ENCODE assay signal across 17 mouse cellular contexts in genomic region chr9:81625898-81626297, GRCm38 (mm10). TPM values are rescaled to one million over a fixed set of nuclear protein-coding genes. Genes with fewer than 3 reads are reported as not detected.
DNase-seq lines count a peak whose midpoint lies in the region; ATAC-seq and TF ChIP-seq lines count a peak whose summit lies in the region.
"Had no signal": no experiment of that assay in that cellular context is flagged by ENCODE, and none has a peak within 500 bp of the region (broad histone marks: within the 10 kb centered on the region; RNA-seq: fewer than 3 reads in every experiment).

No protein-coding gene starts in this region.

- no peak overlapping the region for H3K4me3 ChIP-seq in CH12.LX (replicated peaks in 1 of 3; ENCODE audit: low read depth in 2 of 3, low read length in 2 of 3, poor library complexity in 1 of 3)
- H3K4me3 ChIP-seq in embryonic fibroblast, embryonic 13.5 days (ENCODE audit: insufficient read depth, low read length): no peak overlapping the region
- no peak overlapping the region for H3K4me3 ChIP-seq in lung, postnatal 0 days (ENCODE audit: low read depth, low read length)
- H3K4me3 ChIP-seq: embryonic facial prominence, embryonic 12.5 days had no signal

- TF ChIP-seq CTCF in CH12.LX (conservative IDR thresholded peaks at IDR 0.05 in 1 of 2, IDR thresholded peaks at IDR 0.05 in 1 of 2; ENCODE audit: low read depth in 2 of 2, low read length in 2 of 2): no peak
- no peak for TF ChIP-seq CTCF in embryonic fibroblast, embryonic 13.5 days (IDR thresholded peaks at IDR 0.05; ENCODE audit: borderline replicate concordance, insufficient read depth, low read length)
- no peak for TF ChIP-seq CTCF in lung, postnatal 0 days (IDR thresholded peaks at IDR 0.05)

- no peak overlapping the region for H3K27ac ChIP-seq in CH12.LX (ENCODE audit: insufficient read depth, low read depth)
- peak overlapping the region; percentile 84 for H3K27ac ChIP-seq in embryonic fibroblast, embryonic 13.5 days (ENCODE audit: insufficient read depth, low read length)
- no peak overlapping the region for H3K27ac ChIP-seq in lung, postnatal 0 days (ENCODE audit: low read length)
- H3K27ac ChIP-seq: embryonic facial prominence, embryonic 12.5 days; stomach, postnatal 0 days had no signal

- no peaks in the 10 kb centered on the region for H3K36me3 ChIP-seq in CH12.LX (replicated peaks in 1 of 2; ENCODE audit: control insufficient read depth in 1 of 2, insufficient read depth in 1 of 2, low read length in 1 of 2)
- H3K36me3 ChIP-seq in lung, postnatal 0 days (ENCODE audit: insufficient read depth, low read length): no peaks in the 10 kb centered on the region
- H3K36me3 ChIP-seq: embryonic facial prominence, embryonic 12.5 days had no signal

- TF ChIP-seq POLR2A in CH12.LX (IDR thresholded peaks at IDR 0.05; ENCODE audit: low read depth, low read length): no peak
- TF ChIP-seq POLR2A in embryonic fibroblast, embryonic 13.5 days (IDR thresholded peaks at IDR 0.05; ENCODE audit: low read depth, low read length): no peak

- H3K4me2 ChIP-seq in CH12.LX (ENCODE audit: insufficient read depth, low read depth, poor library complexity, severe bottlenecking): no peak overlapping the region
- no peak overlapping the region for H3K4me2 ChIP-seq in lung, postnatal 0 days (replicated peaks; ENCODE audit: low read depth, low read length)
- H3K4me2 ChIP-seq: embryonic facial prominence, embryonic 12.5 days had no signal

- peak; percentile 57 for DNase-seq in heart, adult 11 months
- no peak for DNase-seq in heart, adult 9 months (ENCODE audit: low spot score in 2 of 2)
- DNase-seq in 3134 (ENCODE audit: extremely low read depth, insufficient read length, low spot score) (peak; percentile 36), CH12.LX (ENCODE audit: extremely low read depth) (peak; percentile 9)
- DNase-seq in cerebellum, adult 18-20 months: no peak
- DNase-seq in lung, postnatal 0 days (ENCODE audit: low spot score): no peak
- DNase-seq in kidney, postnatal 36 days: no peak
- DNase-seq: cerebellum, adult 9-11 months; kidney, postnatal 4 days; left cerebral cortex, postnatal 4 days; liver; liver, postnatal 0 days had no signal

- no peak overlapping the region for H3K9ac ChIP-seq in CH12.LX (ENCODE audit: insufficient read depth, low read depth)
- no peak overlapping the region for H3K9ac ChIP-seq in lung, postnatal 0 days (replicated peaks; ENCODE audit: low read depth)
- H3K9ac ChIP-seq: embryonic facial prominence, embryonic 12.5 days; liver, postnatal 0 days had no signal

- H3K27me3 ChIP-seq in CH12.LX (replicated peaks): no peaks in the 10 kb centered on the region
- H3K27me3 ChIP-seq in lung, postnatal 0 days (replicated peaks; ENCODE audit: insufficient read depth, low read length): no peaks in the 10 kb centered on the region

- no peak for TF ChIP-seq RAD21 in CH12.LX (IDR thresholded peaks at IDR 0.05; ENCODE audit: low read depth, low read length)

- H3K4me1 ChIP-seq in CH12.LX (ENCODE audit: control insufficient read depth in 1 of 2, insufficient read depth in 2 of 2): peaks cover 0 to 18% of the 10 kb centered on the region in 2 experiments; a peak in 2 of 4 replicates
- peaks cover 10% of the 10 kb centered on the region for H3K4me1 ChIP-seq in embryonic fibroblast, embryonic 13.5 days (ENCODE audit: control insufficient read depth, insufficient read depth, low read length)
- no peaks in the 10 kb centered on the region for H3K4me1 ChIP-seq in lung, postnatal 0 days (ENCODE audit: insufficient read depth, low read depth, low read length)
- H3K4me1 ChIP-seq: embryonic facial prominence, embryonic 12.5 days had no signal

- H3K79me2 ChIP-seq in CH12.LX (replicated peaks; ENCODE audit: control insufficient read depth, extremely low read depth, insufficient read depth, poor library complexity, severe bottlenecking): no peaks in the 10 kb centered on the region

- H3K9me3 ChIP-seq in CH12.LX (replicated peaks; ENCODE audit: low read length): no peaks in the 10 kb centered on the region
- H3K9me3 ChIP-seq in lung, postnatal 0 days (ENCODE audit: low read length): no peaks in the 10 kb centered on the region
- H3K9me3 ChIP-seq: embryonic facial prominence, embryonic 12.5 days had no signal

- no peak for TF ChIP-seq EP300 in CH12.LX (IDR thresholded peaks at IDR 0.05; ENCODE audit: low read length)
- no peak for TF ChIP-seq EP300 in lung, postnatal 0 days (IDR thresholded peaks at IDR 0.05)

- dilution Hi-C loops in CH12.LX (cut with MboI; ENCODE audit: extremely low pct_ligation_motif_present, extremely low pct_unique_long_range_greater_than_20kb, low sequenced_read_pairs): no loop called here

- ATAC-seq in lung, postnatal 0 days: no peak
- ATAC-seq: inflammation-experienced regulatory T-cells, adult 6 months; liver, postnatal 0 days; midbrain, embryonic 16.5 days had no signal

- in situ Hi-C loops in CH12.LX (cut with MboI; ENCODE audit: low pct_ligation_motif_present, low pct_unique_long_range_greater_than_20kb, low sequenced_read_pairs): loop anchor here (25.0 kb wide), 1 partner anchor 1314 kb away; no protein-coding TSS in a partner anchor

TF ChIP-seq in CH12.LX, 34 proteins besides CTCF, POLR2A, EP300 and RAD21:
- TF ChIP-seq PAX5 (IDR thresholded peaks at IDR 0.05; ENCODE audit: low read length) (no peak), MAX (IDR thresholded peaks at IDR 0.05; ENCODE audit: low read length) (no peak), USF1 (IDR thresholded peaks at IDR 0.05; ENCODE audit: low read depth, low read length) (no peak), SMC3 (IDR thresholded peaks at IDR 0.05; ENCODE audit: low read depth, low read length) (no peak), NRF1 (IDR thresholded peaks at IDR 0.05; ENCODE audit: low read depth, low read length) (no peak), E2F4 (IDR thresholded peaks at IDR 0.05; ENCODE audit: insufficient replicate concordance, low read depth, low read length) (no peak), CHD1 (IDR thresholded peaks at IDR 0.05; ENCODE audit: low read depth, low read length) (no peak), TCF12 (IDR thresholded peaks at IDR 0.05; ENCODE audit: low read depth, low read length) (no peak), KAT2A (IDR thresholded peaks at IDR 0.05; ENCODE audit: insufficient replicate concordance, low read length) (no peak), MYC (IDR thresholded peaks at IDR 0.05; ENCODE audit: low read depth, low read length) (no peak), TBP (conservative IDR thresholded peaks at IDR 0.05; ENCODE audit: low read depth, low read length) (no peak), HCFC1 (IDR thresholded peaks at IDR 0.05; ENCODE audit: low read depth, low read length) (no peak), SIN3A (IDR thresholded peaks at IDR 0.05; ENCODE audit: low read length) (no peak), CHD2 (IDR thresholded peaks at IDR 0.05; ENCODE audit: low read length) (no peak)

RNA-seq across cellular contexts. Expression of gene Htr1b, which starts 7.7 kb away (rescaled TPM):
- total RNA-seq in CH12.LX (2012; rRNA removed) (not detected in 2 replicates), CH12.LX (2014; rRNA removed) (not detected in 2 replicates)
- not detected in 2 replicates for polyA plus RNA-seq in CH12.LX (2012; ENCODE audit: insufficient read length, low read depth)
- 32.5 and 78.1 TPM in 2 replicates for polyA plus RNA-seq in embryonic fibroblast, embryonic 13.5 days (2011; ENCODE audit: insufficient read length, low read depth, missing spikeins)
- polyA plus RNA-seq in lung, postnatal 0 days (2015; fragmentation: Nextera tagmentation; extraction: Ambion mirVana): 0.10 and 0.16 TPM in 2 replicates
- polyA plus RNA-seq: inflammation-experienced regulatory T-cells, adult 6 months; liver, postnatal 0 days had no signal

Comparison
In these comparisons a context has a peak if more than half of its experiments do, and no peak if none do; other contexts are left out.
1. DNase-seq: peak in heart, adult 11 months (single experiment), 3134 (single experiment) and CH12.LX (single experiment); none in heart, adult 9 months (0 of 2), cerebellum, adult 18-20 months (0 of 2), lung, postnatal 0 days (single experiment) and kidney, postnatal 36 days (0 of 2).
2. RNA of gene Htr1b, which starts 7.7 kb away (polyA plus RNA-seq): 32.5 to 78.1 TPM in embryonic fibroblast, embryonic 13.5 days; 0.10 to 0.16 TPM in lung, postnatal 0 days and not detected in CH12.LX; every median in the first group is over 10 times any median in the second.